Mouse (Mus musculus) heart, postnatal 0 days (tissue): ENCODE measurements around the gene Sec22c.

Experiments
- CTCF ChIP-seq: IDR thresholded peaks from 2 replicates; pipeline ENCODE4 v1.5.1; 2016; ENCODE audit warnings: antibody characterized with exemption, control low read depth, low read depth
- EP300 ChIP-seq: IDR thresholded peaks from 2 replicates; pipeline ENCODE4 v1.6.1; 2016; ENCODE audit warnings: antibody characterized with exemption, low read depth

DNA sequence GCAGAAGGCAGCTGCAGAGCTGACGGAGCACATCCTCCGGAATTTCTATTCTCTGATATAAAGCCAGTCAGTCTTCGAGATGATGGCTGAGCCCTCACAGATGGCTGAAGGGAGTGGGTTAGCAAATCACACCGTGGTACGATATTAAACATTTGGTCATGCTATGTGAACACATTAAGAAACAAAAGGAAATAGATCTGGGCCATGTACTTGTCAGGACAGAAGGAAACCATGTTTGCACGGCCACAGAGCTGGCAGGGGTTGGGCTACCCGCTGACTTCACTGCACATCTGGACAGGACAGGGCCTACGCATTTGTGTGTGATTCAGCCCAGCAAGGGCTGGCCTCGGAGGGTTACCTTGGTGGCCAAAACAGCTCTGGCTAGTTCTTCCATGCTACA is 8.7 kb downstream of the Sec22c start:
- TF ChIP-seq CTCF (no peak), EP300 (no peak)
